In the genomic region with DNA sequence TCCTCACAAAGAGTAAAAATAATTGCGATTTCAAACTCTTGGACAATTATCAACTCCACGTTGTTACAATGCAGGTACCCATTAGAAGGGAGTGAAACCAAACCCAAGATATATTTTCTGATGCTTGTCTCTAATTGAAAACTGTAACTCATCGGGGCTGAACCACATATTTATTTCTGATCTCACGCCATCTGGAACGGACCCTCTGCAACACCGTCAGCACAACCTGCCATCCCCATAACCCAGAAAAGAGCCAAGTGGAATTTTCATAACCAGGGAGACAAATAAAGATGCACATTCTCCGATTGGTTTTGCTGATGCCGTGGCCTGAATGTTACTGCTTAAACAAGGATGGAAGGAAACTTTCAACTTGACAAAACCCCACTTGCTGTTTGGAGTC, we compare ENCODE assay signal across 18 mouse cellular contexts.
"Had no signal": no experiment of that assay in that cellular context is flagged by ENCODE, and none has a peak within 500 bp of the region (broad histone marks: within the 10 kb centered on the region; RNA-seq: fewer than 3 reads in every experiment).

No protein-coding gene starts in this region.

- H3K9me3 ChIP-seq: liver, embryonic 13.5 days; midbrain, embryonic 15.5 days; neural tube, embryonic 13.5 days had no signal

- H3K36me3 ChIP-seq: liver, embryonic 13.5 days; midbrain, embryonic 15.5 days; neural tube, embryonic 13.5 days had no signal

- H3K4me1 ChIP-seq: liver, embryonic 13.5 days; midbrain, embryonic 15.5 days had no signal

- H3K4me2 ChIP-seq: liver, embryonic 13.5 days; midbrain, embryonic 11.5 days; midbrain, embryonic 15.5 days; neural tube, embryonic 13.5 days had no signal

- H3K27ac ChIP-seq: liver, embryonic 13.5 days; midbrain, embryonic 15.5 days; neural tube, embryonic 13.5 days; stomach, postnatal 0 days had no signal

- H3K4me3 ChIP-seq: liver, embryonic 13.5 days; midbrain, embryonic 15.5 days; myocyte; neural tube, embryonic 13.5 days had no signal

- H3K27me3 ChIP-seq: liver, embryonic 13.5 days; midbrain, embryonic 15.5 days; neural tube, embryonic 13.5 days had no signal

- ATAC-seq: midbrain, embryonic 15.5 days had no signal

- DNase-seq: kidney, adult 9 months; kidney, postnatal 14 days; kidney, postnatal 4 days; liver, embryonic 13.5 days; lung, adult 2 months; lung, postnatal 14 days; lung, postnatal 4 days; right cerebral cortex, adult 18-20 months; right cerebral cortex, postnatal 14 days; right cerebral cortex, postnatal 4 days; thymus, adult 2 months; thymus, postnatal 14 days; thymus, postnatal 4 days had no signal

- H3K9ac ChIP-seq: liver, embryonic 13.5 days; midbrain, embryonic 15.5 days; neural tube, embryonic 13.5 days had no signal
